Mouse (Mus musculus) ES-Bruce4 (cell line): Measurements from ENCODE around the gene Ei24.

ENCODE experiments used
- CTCF ChIP-seq: IDR thresholded peaks from one replicate; pipeline ENCODE4 v1.8.1; 2011; ENCODE audit warnings: low read depth, low read length
- EP300 ChIP-seq: IDR thresholded peaks from 2 replicates; pipeline ENCODE4 v1.6.1; 2011; ENCODE audit warnings: low read depth, low read length; ENCODE audit not compliant: insufficient read depth
- POLR2A ChIP-seq: IDR thresholded peaks from one replicate; pipeline ENCODE4 v1.8.1; 2011; ENCODE audit warnings: low read length; ENCODE audit not compliant: insufficient read depth

GRCm38 (mm10) chr9:36818905-36819304, 21.7 kb upstream of the Ei24 start:
- TF ChIP-seq POLR2A: no peak
- TF ChIP-seq EP300: no peak
- no peak for TF ChIP-seq CTCF
